Comparison of ENCODE assay signal across 28 mouse cellular contexts in the genomic region with DNA sequence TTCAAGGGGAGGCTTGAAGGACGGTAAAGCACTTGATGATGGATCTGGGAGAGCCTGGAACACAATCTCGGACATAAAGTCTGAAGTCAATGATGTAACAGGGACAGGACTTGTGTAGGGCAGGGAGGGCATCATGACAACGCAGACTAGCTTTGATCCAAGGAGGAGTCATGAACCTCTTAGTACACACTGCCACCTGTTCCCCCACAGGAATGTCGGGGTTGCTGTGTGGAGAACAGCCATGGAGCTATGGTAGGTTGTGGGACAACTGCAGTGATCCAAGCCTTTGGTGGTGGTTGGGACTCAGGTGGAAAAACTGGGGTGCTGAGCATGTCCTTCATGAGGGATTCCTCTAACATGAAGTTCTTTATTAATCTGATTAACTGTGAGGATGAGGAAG. TPM values are rescaled to one million over a fixed set of nuclear protein-coding genes. Genes with fewer than 3 reads are reported as not detected.
DNase-seq lines count a peak whose midpoint lies in the region; ATAC-seq and TF ChIP-seq lines count a peak whose summit lies in the region.
"Had no signal": no experiment of that assay in that cellular context is flagged by ENCODE, and none has a peak within 500 bp of the region (broad histone marks: within the 10 kb centered on the region; RNA-seq: fewer than 3 reads in every experiment).

No protein-coding gene starts in this region.

- 0 out of 2 replicates have a peak overlapping the region, but pooled peaks have one; percentile 33 for H3K27ac ChIP-seq in embryonic facial prominence, embryonic 13.5 days
- no peak overlapping the region for H3K27ac ChIP-seq in embryonic facial prominence, embryonic 10.5 days (replicated peaks)
- peak overlapping the region; percentile 55; the same call in 1 of the 2 replicates for H3K27ac ChIP-seq in left cerebral cortex, adult 2 months
- 0 out of 2 replicates have a peak overlapping the region, but pooled peaks have one; percentile 4 for H3K27ac ChIP-seq in limb, embryonic 14.5 days (replicated peaks; ENCODE audit: low read depth, low read length)
- no peak overlapping the region for H3K27ac ChIP-seq in liver, postnatal 0 days (ENCODE audit: low read depth)
- H3K27ac ChIP-seq: gastrocnemius, adult 2 months; heart, adult 2 months; liver, embryonic 13.5 days; stomach, embryonic 15.5 days had no signal

- no peak for TF ChIP-seq EP300 in liver, postnatal 0 days (IDR thresholded peaks at IDR 0.05; ENCODE audit: low read depth)

- TF ChIP-seq POLR2A in limb, embryonic 14.5 days (IDR thresholded peaks at IDR 0.05; ENCODE audit: borderline replicate concordance, extremely low read depth, insufficient read depth, insufficient read length), result no peak

- no peak overlapping the region for H3K4me3 ChIP-seq in embryonic facial prominence, embryonic 13.5 days
- H3K4me3 ChIP-seq in embryonic facial prominence, embryonic 10.5 days, result no peak overlapping the region
- H3K4me3 ChIP-seq in left cerebral cortex, adult 2 months, result no peak overlapping the region
- no peak overlapping the region for H3K4me3 ChIP-seq in limb, embryonic 14.5 days (replicated peaks; ENCODE audit: low read length)
- no peak overlapping the region for H3K4me3 ChIP-seq in liver, postnatal 0 days (ENCODE audit: low read depth, low read length)
- H3K4me3 ChIP-seq: gastrocnemius, adult 2 months; heart, adult 2 months; heart, embryonic 12.5 days; liver, embryonic 13.5 days; stomach, embryonic 15.5 days had no signal

- intact Hi-C loops in left cerebral cortex, adult 2 months (cut with DNase I), result no loop called here
- intact Hi-C loops in left cerebral cortex, postnatal 4 days (cut with DNase I), result no loop called here

- no peak for DNase-seq in embryonic facial prominence, embryonic 10.5 days (ENCODE audit: low spot score)
- no peak for DNase-seq in left cerebral cortex, adult 2 months (ENCODE audit: extremely low spot score in 1 of 2, low spot score in 2 of 2)
- DNase-seq in left cerebral cortex, postnatal 4 days, result no peak
- DNase-seq in limb, embryonic 14.5 days (ENCODE audit: low spot score), result no peak
- no peak for DNase-seq in liver, postnatal 0 days
- no peak for DNase-seq in adrenal gland, postnatal 4 days (ENCODE audit: low spot score in 2 of 2)
- DNase-seq: adrenal gland, adult 2 months; adrenal gland, postnatal 36 days; cerebellum, adult 8-10 months; cerebellum, postnatal 25 days; gastrocnemius, adult 2 months; heart, adult 2 months; heart, postnatal 4 days; kidney, postnatal 14 days; liver, embryonic 13.5 days; lung, adult 2 months; lung, postnatal 14 days; midbrain, embryonic 14.5 days; right cerebral cortex, postnatal 25 days; thymus, postnatal 14 days had no signal

- H3K4me1 ChIP-seq in embryonic facial prominence, embryonic 13.5 days, result peaks cover 8% of the 10 kb centered on the region
- H3K4me1 ChIP-seq in embryonic facial prominence, embryonic 10.5 days, result peaks cover 6% of the 10 kb centered on the region
- H3K4me1 ChIP-seq in limb, embryonic 14.5 days (ENCODE audit: control insufficient read depth, insufficient read depth, low read length), result peaks cover 10% of the 10 kb centered on the region
- no peaks in the 10 kb centered on the region for H3K4me1 ChIP-seq in liver, postnatal 0 days (ENCODE audit: insufficient read depth)
- H3K4me1 ChIP-seq: liver, embryonic 13.5 days; stomach, embryonic 15.5 days had no signal

- ATAC-seq in embryonic facial prominence, embryonic 13.5 days (ENCODE audit: insufficient number of reproducible peaks, insufficient read depth, low FRiP score, low TSS enrichment, low read depth), result no peak
- no peak for ATAC-seq in limb, embryonic 14.5 days (ENCODE audit: low FRiP score, low read depth)
- no peak for ATAC-seq in liver, postnatal 0 days
- ATAC-seq: activated CD4-positive, CD25-positive, alpha-beta regulatory T cell, adult 4 months; forebrain, embryonic 16.5 days; intestine, postnatal 0 days had no signal

- H3K4me2 ChIP-seq in embryonic facial prominence, embryonic 13.5 days, result no peak overlapping the region
- H3K4me2 ChIP-seq in limb, embryonic 14.5 days (replicated peaks; ENCODE audit: low read depth, low read length, severe bottlenecking), result no peak overlapping the region
- H3K4me2 ChIP-seq in liver, postnatal 0 days (ENCODE audit: low read depth, low read length), result no peak overlapping the region
- H3K4me2 ChIP-seq: heart, embryonic 12.5 days; liver, embryonic 13.5 days; stomach, embryonic 15.5 days had no signal

- 86% methylated on average over 4 of the region's 4 CpGs for WGBS in embryonic facial prominence, embryonic 13.5 days
- 91% methylated on average over 4 of the region's 4 CpGs for WGBS in embryonic facial prominence, embryonic 10.5 days
- WGBS in limb, embryonic 14.5 days, result 86% methylated on average over 4 of the region's 4 CpGs
- WGBS in liver, postnatal 0 days (ENCODE audit: insufficient replicate concordance), result 79% methylated on average over 4 of the region's 4 CpGs

- no peaks in the 10 kb centered on the region for H3K36me3 ChIP-seq in embryonic facial prominence, embryonic 13.5 days
- H3K36me3 ChIP-seq in embryonic facial prominence, embryonic 10.5 days (replicated peaks), result no peaks in the 10 kb centered on the region
- no peaks in the 10 kb centered on the region for H3K36me3 ChIP-seq in limb, embryonic 14.5 days (ENCODE audit: control insufficient read depth, insufficient read depth, low read length)
- H3K36me3 ChIP-seq in liver, postnatal 0 days (replicated peaks; ENCODE audit: insufficient read depth, low read length), result no peaks in the 10 kb centered on the region
- H3K36me3 ChIP-seq: heart, embryonic 12.5 days; liver, embryonic 13.5 days; stomach, embryonic 15.5 days had no signal

- H3K27me3 ChIP-seq in embryonic facial prominence, embryonic 13.5 days, result no peaks in the 10 kb centered on the region
- no peaks in the 10 kb centered on the region for H3K27me3 ChIP-seq in embryonic facial prominence, embryonic 10.5 days (replicated peaks; ENCODE audit: low read depth, poor library complexity, severe bottlenecking)
- H3K27me3 ChIP-seq in limb, embryonic 14.5 days (ENCODE audit: control insufficient read depth, insufficient read depth, low read length), result no peaks in the 10 kb centered on the region
- no peaks in the 10 kb centered on the region for H3K27me3 ChIP-seq in liver, postnatal 0 days (ENCODE audit: insufficient read depth, low read length)
- H3K27me3 ChIP-seq: heart, embryonic 12.5 days; liver, embryonic 13.5 days; stomach, embryonic 15.5 days had no signal

- no peak for TF ChIP-seq CTCF in left cerebral cortex, adult 2 months (IDR thresholded peaks at IDR 0.05)
- no peak for TF ChIP-seq CTCF in liver, postnatal 0 days (IDR thresholded peaks at IDR 0.05; ENCODE audit: low read depth)

- no peak overlapping the region for H3K9ac ChIP-seq in embryonic facial prominence, embryonic 13.5 days
- H3K9ac ChIP-seq in limb, embryonic 14.5 days (ENCODE audit: low read depth, low read length, severe bottlenecking), result no peak overlapping the region
- no peak overlapping the region for H3K9ac ChIP-seq in liver, postnatal 0 days (replicated peaks)
- H3K9ac ChIP-seq: heart, embryonic 12.5 days; liver, embryonic 13.5 days; stomach, embryonic 15.5 days had no signal

- H3K9me3 ChIP-seq in embryonic facial prominence, embryonic 13.5 days, result no peaks in the 10 kb centered on the region
- no peaks in the 10 kb centered on the region for H3K9me3 ChIP-seq in embryonic facial prominence, embryonic 10.5 days
- no peaks in the 10 kb centered on the region for H3K9me3 ChIP-seq in limb, embryonic 14.5 days (ENCODE audit: control insufficient read depth, low read length)
- H3K9me3 ChIP-seq in liver, postnatal 0 days (ENCODE audit: low read length), result no peaks in the 10 kb centered on the region
- H3K9me3 ChIP-seq: heart, embryonic 12.5 days; liver, embryonic 13.5 days; stomach, embryonic 15.5 days had no signal

RNA-seq across cellular contexts. Expression of a gene that starts 23.5 kb away (rescaled TPM):
- polyA plus RNA-seq in embryonic facial prominence, embryonic 13.5 days (2015; fragmentation: Nextera tagmentation; extraction: Ambion mirVana), result 0.31 and 1.9 TPM in 2 replicates
- polyA plus RNA-seq in embryonic facial prominence, embryonic 10.5 days (2016; fragmentation: Nextera tagmentation; extraction: Ambion mirVana), result 0.35 and 0.43 TPM in 2 replicates
- under 1 TPM; 0.57 to 0.61 TPM for total RNA-seq in left cerebral cortex, adult 2 months (2021)
- total RNA-seq in left cerebral cortex, postnatal 4 days (2021), result under 1 TPM in 1 of 2 experiments, not detected in 1; 0.10 TPM
- 0.59 and 0.69 TPM in 2 replicates for polyA plus RNA-seq in limb, embryonic 14.5 days (2012; rRNA removed)
- polyA plus RNA-seq in limb, embryonic 14.5 days (2014; fragmentation: Nextera tagmentation; extraction: Ambion mirVana), result 0.93 and 1.4 TPM in 2 replicates
- polyA plus RNA-seq in liver, postnatal 0 days (2015; fragmentation: Nextera tagmentation; extraction: Ambion mirVana), result 0.19 and 0.22 TPM in 2 replicates
- under 1 TPM; 0.45 to 0.82 TPM for total RNA-seq in adrenal gland, postnatal 4 days (2021)
- total RNA-seq: ES-E14; heart, adult 2 months; neutrophil, adult 5-6 weeks had no signal

Comparison
In these comparisons a context has a peak if more than half of its experiments do, and no peak if none do; other contexts are left out.
1. H3K27ac ChIP-seq: peak in embryonic facial prominence, embryonic 13.5 days (single experiment), left cerebral cortex, adult 2 months (single experiment) and limb, embryonic 14.5 days (single experiment); none in embryonic facial prominence, embryonic 10.5 days (single experiment) and liver, postnatal 0 days (single experiment).